Mouse (Mus musculus) megakaryocyte progenitor cell, adult 5-6 weeks (primary cell): ENCODE data around the gene Mgat4b. TPM values are rescaled to one million over a fixed set of nuclear protein-coding genes. Genes with fewer than 3 reads are reported as not detected.

Source experiments
- ATAC-seq: replicated peaks from 2 replicates; pipeline ENCODE4 v1.8.0; 2016; ENCODE audit warnings: mild to moderate bottlenecking, moderate TSS enrichment, inconsistent platforms; ENCODE audit not compliant: poor library complexity
- total RNA-seq, 2 experiments: library from RNA; stranded (forward) in 1 of 2; stranded (reverse) in 1 of 2; fragments of 157-497, 149-512 nt in 1 of 2; fragments of 200-1000 nt in 1 of 2; gene quantifications; 2 replicates each; pipeline versions ENCODE4 v1.2.3 to v1.2.4; 2015 to 2017

Mgat4b gene
- total RNA-seq, 2 experiments from 2014 or later = 16.2 to 18.9 TPM

DNA sequence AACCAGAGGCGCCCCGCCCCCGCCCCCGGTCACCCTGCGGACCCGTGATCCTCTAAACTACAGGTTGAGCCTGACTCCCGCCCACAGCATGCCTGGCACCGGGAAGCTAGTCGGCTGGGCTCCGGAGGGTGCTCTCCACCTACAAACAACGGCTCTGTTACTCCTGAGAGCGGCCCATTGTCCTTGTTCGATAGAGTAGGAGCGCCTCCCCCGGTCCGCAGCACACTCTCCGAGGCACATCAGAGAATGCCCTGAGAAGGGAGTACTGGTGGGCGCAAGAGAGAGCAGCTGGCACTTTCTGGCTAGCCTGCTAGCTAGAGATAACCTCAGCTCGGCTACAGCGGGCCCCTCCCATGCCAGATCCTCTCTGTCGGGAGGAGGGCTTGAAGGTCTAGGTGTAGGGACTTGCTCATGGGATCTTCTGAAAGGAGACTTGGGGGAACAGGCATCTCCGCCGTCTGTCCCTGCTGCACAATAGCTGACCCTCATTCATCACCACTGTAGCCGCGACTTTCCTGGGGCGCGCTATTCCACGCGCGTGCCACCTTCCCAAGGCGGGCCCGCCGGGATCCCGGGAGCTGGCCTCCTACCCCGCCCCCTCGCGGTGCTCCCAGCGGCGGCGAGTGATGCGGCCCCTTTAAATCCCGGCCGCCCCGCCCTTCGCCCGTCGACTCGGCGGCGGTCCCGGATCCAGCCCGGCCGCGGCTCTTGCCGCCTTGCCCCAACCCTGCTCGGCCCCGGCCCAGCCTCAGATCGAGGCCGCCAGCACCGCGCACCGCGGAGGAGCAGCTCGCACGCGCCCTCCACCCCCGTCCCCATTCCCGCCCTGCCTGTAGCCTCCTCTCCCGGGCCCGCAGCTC lies 14.2 kb downstream of the Mgat4b start:
- peak; percentile 80 for ATAC-seq

GRCm38 (mm10) chr11:50225611-50226378 lies 15.1 kb downstream of the Mgat4b start:
- no peak for ATAC-seq

DNA sequence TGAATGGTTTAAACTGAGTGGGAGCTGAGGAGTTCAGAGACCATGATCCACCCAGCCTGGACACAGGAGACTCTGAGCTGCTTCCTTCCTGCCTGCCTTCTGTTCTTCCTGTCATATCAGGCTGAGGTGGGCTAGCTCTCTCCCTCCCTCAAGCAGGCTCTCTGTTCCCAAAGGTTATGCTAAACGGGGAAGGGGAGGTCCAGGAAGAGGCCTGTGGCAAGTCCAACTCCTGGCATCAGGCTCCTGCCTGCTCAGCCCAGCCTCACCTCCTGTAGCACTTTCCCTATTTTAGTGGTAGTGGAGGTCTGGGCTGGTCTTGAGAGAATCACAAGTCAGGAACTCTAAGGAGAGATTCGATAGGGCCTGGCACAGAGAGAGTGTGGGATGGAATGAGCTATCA lies 15.7 kb downstream of the Mgat4b start:
- ATAC-seq = no peak

DNA sequence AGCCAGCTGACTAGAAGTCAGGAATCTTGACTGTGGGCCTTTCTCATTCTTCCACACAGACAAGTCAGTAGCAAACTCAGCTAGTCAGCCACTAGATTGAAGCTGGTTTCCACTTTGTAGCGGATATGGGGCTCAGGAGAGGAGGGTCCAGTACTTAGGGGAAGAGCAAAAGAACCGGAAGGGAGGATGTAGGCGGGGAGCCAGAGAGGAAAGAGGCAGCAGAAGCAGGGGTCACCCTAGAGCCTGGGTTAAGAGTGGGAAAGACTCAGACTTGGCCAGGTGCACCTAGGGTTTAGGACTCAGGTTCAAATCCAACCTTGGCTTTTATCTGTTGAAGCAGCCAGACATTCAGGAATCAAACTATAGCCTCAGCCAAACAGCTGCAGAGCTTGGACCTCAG lies 16.5 kb downstream of the Mgat4b start:
- no peak for ATAC-seq

DNA sequence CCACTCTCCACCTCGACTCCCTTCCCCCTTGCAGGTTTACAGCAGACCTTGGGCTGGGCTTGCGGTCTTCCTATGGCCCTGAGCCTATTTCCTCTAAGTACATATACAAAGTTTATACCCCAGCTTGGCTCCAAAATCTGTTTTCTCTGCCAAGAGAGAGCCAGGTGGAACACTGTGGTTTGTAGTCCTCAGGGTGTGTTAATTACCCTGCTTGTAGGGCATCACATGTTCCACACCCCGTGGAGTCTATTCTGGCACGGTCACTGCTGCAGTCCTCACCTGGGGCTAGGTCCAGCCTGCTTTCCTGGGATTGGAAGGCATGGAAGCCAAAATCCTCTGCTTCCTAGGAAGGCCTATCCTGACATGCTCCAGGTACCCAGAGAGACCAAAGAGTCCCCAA lies 17.0 kb downstream of the Mgat4b start:
- ATAC-seq = no peak

DNA sequence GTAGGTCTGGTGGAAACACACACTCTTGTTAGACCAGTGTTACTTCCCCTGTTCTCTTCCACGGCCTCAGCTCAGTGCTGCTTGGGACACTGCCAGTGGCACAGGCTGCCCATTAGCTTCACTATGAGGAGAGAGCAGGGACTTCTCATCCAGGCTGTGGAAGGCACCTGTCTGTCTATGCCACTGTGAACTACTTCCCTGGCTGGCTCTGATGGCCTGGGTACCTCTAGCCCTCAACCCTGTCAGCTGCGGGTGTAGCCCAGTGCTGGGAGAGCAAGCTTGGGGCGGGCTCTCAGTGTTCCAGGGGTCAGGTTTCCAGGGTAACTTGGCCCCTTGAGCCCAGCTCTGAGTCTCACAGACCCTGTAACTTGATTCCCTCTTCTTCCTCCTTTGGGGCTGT lies 18.1 kb downstream of the Mgat4b start:
- no peak for ATAC-seq

DNA sequence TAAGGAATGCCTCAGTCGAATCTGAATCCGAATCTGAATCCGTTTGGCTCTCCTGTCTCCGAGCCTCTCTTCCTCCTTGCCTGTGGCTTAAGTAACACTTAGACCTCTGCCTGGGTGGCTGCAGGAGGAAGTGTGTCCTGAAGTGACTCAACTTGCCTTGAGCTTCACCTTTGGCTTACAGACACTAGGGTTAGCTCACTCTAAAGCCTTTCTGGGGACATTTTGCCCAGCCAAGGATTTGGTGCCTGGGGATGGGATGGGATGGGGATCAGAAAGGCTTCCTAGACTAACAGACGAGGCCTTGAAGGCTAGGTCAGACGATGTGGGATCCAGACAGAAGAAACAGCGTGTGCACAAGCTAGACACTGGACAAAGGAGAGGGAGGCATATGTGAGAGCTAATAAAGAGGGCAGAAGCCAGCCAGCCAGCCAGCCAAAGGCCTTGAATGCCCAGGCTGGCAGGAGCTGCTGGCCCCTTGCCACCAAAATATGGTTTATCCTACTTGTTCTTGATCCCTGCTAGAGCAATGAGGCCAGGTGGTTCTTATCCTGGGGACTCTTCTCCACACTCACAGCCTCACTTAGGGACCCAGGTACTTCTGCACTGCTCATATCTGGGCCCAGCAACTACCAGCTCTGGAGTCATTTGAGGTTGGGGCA lies 18.7 kb downstream of the Mgat4b start:
- ATAC-seq = no peak

GRCm38 (mm10) chr11:50230481-50231304 lies 20.0 kb downstream of the Mgat4b start:
- no peak for ATAC-seq

GRCm38 (mm10) chr11:50231411-50231810 lies 20.7 kb downstream of the Mgat4b start:
- ATAC-seq = peak; percentile 47

DNA sequence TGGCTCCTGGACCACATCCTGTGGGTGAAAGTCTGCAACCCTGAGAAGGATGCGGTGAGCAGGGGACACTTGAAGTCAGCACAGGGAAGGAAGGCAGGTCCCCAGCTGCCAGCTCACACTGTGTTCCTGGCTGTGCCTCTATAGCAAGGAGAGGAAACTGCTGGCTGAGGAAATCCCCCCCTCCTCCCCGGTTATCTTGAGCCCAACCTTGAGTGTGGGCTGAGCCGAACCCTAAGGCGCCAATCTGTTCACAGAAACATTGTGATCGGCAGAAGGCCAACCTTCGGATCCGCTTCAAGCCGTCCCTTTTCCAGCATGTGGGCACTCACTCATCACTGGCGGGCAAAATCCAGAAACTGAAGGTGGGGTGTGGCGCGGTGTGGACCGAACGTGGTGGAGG lies 22.3 kb downstream of the Mgat4b start:
- ATAC-seq = peak; percentile 42

DNA sequence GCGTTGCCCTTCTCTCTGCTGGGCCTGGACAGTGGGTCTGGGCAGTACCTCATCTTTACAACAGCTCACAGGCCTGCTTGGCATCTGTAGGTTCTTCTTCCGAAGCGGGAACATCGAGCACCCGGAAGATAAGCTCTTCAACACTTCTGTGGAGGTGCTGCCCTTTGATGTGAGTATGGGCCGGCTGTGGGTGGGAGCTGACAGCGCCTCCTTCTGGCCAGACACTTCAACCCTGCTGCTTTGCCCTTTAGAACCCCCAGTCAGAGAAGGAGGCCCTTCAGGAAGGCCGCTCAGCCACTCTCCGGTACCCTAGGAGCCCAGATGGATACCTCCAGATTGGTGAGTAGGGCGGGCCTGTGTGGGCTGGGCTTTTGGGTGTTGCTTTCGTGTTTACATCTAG lies 23.3 kb downstream of the Mgat4b start:
- ATAC-seq = no peak

DNA sequence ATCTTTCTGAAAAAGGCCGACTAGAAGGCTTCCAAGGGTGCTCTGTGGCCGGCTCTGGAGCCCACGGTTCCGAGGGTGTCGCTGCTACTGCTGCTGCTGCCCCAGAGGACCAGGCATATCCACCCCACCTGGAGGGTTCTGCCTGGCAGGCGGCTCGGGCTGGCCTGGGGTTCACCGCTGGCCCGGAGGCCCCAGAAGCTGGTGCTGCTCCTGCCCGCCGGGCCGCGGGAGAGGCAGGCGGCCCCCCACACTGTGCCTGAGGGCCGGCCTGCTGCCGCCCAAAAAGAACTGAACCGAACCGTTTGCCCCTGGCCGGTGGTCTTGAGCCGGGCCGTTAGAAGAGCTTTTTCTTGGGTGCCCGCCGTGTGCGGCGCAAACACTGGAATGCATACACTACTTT lies 23.9 kb downstream of the Mgat4b start:
- no peak for ATAC-seq

GRCm38 (mm10) chr11:50236540-50236936 lies 25.8 kb downstream of the Mgat4b start:
- peak; percentile 63 for ATAC-seq

- no peak for ATAC-seq
These were observed 26.5 kb downstream of the Mgat4b start for GRCm38 (mm10) chr11:50236937-50237835.

DNA sequence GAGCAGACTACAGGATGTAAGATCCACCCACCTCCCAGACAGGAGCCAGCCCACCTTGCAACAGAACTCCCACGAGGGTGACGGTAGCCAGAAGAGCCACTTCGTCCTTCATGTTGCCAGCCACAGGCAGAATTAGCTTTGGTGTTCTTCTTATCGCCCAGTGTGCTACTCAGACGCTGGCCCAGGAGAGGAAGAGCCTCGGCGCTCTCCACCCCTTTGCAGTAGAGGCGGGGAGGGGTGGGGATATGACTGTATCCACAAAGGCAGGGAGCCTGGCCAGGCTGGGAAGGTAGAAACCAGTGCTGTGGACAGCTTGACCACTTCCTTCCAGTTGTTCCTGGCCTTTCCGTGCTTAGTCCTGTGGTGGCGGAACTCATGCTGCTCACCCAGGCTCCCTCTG lies 27.6 kb downstream of the Mgat4b start, which contains the start of gene Ltc4s:
Gene Ltc4s (minus strand): TSS at position 293 of the 400 bp plus-strand sequence.
- ATAC-seq = peak; percentile 45

- ATAC-seq = peak; percentile 12
These were observed 28.4 kb downstream of the Mgat4b start for GRCm38 (mm10) chr11:50238821-50239791.

- peak; percentile 18 for ATAC-seq
These were observed 29.7 kb downstream of the Mgat4b start for GRCm38 (mm10) chr11:50240235-50240911.

DNA sequence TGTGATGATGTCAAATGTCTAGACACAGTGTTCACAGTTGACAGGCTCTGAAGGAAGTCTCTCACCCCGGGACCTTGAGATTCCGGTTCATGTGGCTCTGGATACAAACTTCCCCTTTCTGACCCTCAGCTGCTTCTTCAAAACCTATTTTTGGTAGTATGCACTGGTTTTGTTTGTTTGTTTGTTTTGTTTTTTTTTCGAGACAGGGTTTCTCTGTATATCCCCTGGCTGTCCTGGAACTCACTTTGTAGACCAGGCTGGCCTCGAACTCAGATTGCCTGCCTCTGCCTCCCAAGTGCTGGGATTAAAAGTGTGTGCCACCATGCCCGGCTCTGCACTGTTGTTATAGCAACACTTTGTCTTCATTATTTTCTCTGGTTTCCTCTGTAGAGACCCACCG lies 33.2 kb downstream of the Mgat4b start:
- ATAC-seq = no peak
